Mouse (Mus musculus): Measurements from ENCODE around the gene Zbtb20. TPM values are rescaled to one million over a fixed set of nuclear protein-coding genes. Genes with fewer than 3 reads are reported as not detected.

Gene Zbtb20
- total RNA-seq, 2 experiments from 2014 or later: 167 to 189 TPM

- no peak for DNase-seq (ENCODE audit: low spot score)
- intact Hi-C loops (cut with DNase I): loop anchor here (5.0 kb wide), 1 partner anchor 60 kb away; no protein-coding TSS in a partner anchor
Measured at GRCm38 (mm10) chr16:43407594-43408142, 532.0 kb downstream of the Zbtb20 start.

DNA sequence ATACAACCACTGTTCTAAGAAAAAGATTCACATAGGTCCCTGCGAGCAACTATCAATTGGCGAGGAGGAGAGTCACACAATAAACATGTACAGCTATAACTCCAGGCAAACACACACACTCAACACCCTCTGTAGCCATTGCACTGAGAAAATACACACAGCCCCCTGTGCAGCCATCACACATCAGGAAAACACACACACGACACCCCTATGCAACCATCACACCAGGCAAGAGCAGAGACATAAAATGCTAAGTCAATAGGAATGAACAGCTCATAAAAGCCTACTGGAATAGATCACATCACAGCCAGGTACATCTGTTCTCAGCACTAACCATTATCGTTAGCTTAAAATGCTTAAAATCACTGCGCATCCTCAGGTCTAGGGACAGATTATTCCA lies 532.9 kb downstream of the Zbtb20 start:
- no peak for DNase-seq (ENCODE audit: low spot score)
- intact Hi-C loops (cut with DNase I): loop anchor here (5.0 kb wide), 1 partner anchor 59 kb away; no protein-coding TSS in a partner anchor

DNA sequence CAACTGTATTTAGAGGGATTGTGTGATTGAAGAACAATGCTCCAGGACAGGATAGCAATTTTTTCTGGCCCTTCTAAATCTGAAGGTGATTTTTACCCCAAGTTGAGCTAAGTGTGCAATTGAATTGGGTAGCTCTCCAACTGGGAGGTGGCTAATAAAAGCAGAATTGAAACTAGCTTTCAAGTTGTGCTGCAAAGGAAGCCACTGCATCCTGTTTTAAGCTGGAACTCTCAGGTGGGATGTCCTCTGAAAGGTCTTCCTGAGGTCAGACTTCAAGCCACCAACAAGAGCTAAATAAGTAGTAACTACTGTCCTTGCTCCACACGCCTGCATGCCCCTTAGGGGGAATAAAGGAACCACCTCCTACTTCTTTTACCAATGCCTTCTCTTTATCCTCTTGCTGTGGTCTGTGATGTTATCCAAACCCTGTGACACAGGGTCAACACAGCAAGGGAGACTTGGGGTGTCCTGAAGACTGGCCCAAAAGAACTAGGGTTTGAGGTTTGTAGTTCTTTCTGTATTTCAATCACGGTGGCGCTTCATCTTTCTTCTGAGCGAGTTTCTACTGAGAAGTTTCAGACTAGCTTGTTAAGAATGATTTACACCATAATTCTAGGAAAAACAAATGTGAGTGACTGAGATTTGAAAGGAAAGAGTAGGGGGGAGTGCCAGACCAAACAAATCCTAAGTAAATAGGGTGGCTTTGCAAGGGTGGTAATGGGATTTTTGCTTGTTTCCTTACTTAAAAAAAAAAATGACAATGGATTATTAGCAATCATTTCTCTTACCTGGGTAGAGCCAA lies 533.6 kb downstream of the Zbtb20 start:
- no peak for DNase-seq (ENCODE audit: low spot score)
- intact Hi-C loops (cut with DNase I): loop anchor here (5.0 kb wide), 1 partner anchor 58 kb away; no protein-coding TSS in a partner anchor

DNA sequence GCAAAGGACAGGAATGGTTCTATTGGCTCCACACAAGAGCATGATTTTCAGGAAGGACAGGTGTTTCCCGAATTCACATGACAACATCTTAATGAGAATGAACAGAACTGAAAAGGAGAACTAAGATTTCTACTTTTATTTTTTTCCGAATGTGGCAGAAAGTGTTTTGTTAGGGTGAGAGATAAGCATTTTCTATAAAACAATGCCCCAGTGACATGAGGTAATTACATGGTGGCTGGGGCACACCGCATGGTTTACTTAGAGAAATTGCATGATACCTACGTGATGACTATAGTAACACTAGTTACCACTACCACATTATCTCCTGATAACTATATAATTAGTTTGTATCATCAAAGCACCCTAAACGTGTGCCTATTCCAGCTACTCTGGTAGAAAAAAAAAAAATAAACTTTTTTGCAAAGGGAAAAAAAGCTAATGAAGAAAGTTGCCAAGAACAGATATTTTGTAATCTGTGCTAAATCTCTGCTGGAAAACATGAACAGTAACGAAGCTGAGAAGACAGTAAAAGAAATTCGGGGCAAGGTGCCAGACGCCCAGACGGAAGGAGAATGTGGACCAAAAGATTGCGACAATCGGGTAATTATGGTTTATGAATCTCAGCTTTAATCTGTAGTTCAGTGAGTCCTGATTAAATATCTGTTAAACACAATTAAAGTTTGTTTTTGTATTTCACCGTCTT lies 534.4 kb downstream of the Zbtb20 start:
- intact Hi-C loops (cut with DNase I): loop anchor here (5.0 kb wide), 1 partner anchor 57 kb away; no protein-coding TSS in a partner anchor
- DNase-seq (ENCODE audit: low spot score): no peak

GRCm38 (mm10) chr16:43410613-43410974 lies 534.9 kb downstream of the Zbtb20 start:
- intact Hi-C loops (cut with DNase I): no loop called here
- DNase-seq (ENCODE audit: low spot score): no peak

- DNase-seq (ENCODE audit: low spot score): no peak
- intact Hi-C loops (cut with DNase I): no loop called here
Measured at GRCm38 (mm10) chr16:43415864-43416263, 540.2 kb downstream of the Zbtb20 start.

DNA sequence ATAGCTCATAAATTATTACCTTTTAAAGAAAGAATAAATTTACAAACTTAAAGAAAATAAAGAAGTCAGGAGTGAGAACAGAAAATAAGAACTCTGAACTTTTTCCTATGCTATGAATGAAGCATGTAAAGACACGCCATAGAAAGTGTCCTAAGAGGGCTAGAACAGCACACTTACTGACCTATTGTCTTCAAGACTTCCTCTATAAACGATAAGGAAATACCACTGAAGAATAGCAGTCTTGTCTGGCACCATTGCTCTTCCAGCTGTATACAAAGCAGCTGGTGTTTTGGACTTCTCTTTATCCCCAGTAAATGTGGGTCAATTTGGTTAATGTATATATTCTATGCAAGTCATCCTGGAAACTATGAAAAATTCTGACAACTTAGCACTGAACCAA lies 544.2 kb downstream of the Zbtb20 start:
- DNase-seq (ENCODE audit: low spot score): no peak
- intact Hi-C loops (cut with DNase I): no loop called here

- intact Hi-C loops (cut with DNase I): no loop called here
- no peak for DNase-seq (ENCODE audit: low spot score)
Measured at GRCm38 (mm10) chr16:43428955-43429354, 553.3 kb downstream of the Zbtb20 start.

GRCm38 (mm10) chr16:43430030-43430429 lies 554.3 kb downstream of the Zbtb20 start:
- DNase-seq (ENCODE audit: low spot score): no peak
- intact Hi-C loops (cut with DNase I): loop anchor here (5.0 kb wide), 1 partner anchor 103 kb away; no protein-coding TSS in a partner anchor

DNA sequence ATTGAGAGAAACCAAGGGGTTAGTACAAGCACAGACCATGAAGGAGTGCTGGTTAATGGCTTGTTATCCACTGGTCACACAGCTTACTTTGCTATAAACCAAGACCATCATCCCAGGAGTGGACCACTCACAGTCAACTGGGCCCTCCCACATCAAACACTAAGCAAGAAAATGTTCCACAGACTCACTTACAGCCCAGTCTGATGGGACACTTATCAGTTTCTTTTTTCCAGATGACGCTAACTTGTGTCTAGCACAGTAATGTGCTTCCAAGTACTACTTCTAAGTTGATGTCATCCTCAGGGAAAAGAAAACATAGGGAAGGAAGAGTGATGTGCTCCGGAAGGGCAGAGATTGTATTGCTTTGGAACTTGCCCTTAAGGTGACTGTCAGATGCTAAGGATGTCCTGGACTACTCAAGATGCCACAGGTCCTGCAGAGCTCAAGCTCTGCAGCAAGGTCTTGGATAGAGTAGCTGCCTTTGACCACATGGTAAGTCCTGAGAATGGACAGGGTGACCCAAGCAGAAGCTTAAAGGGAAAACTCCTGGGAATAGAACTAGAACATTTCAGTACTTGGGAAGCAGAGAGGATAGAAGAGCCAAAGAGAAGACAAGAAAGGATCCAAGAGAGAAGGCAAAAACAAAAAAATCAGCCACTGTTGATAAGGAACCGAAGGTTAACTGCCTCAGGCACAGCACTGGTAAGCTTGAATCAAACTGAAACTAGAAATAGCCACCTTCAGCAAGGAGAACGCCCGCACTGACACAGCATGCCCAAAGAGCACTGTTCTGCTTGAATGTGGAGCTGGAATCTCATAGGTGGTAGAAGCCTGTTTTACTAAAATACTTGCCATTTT lies 556.1 kb downstream of the Zbtb20 start:
- no peak for DNase-seq (ENCODE audit: low spot score)
- intact Hi-C loops (cut with DNase I): loop anchor here (5.0 kb wide), 1 partner anchor 104 kb away; no protein-coding TSS in a partner anchor

DNA sequence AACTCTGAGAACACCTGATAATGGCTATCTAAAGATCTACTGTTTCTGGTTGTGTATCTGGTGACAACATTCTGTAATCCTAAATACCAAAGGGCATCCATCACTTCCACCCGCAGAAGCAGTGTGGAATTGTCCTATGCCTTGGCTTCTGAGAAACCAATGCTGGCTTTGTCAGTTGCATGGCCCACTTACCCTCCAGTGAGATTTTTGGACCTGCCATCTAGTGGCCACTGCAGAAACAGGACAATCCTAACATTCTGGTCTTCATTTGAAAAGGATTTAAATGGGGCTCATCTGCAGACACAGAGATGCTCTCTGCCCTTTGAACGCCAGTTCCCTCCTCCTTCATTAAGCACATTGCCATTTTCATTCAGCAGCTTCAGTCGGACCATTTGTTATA lies 559.3 kb downstream of the Zbtb20 start:
- intact Hi-C loops (cut with DNase I): loop anchor here (5.0 kb wide), 1 partner anchor 108 kb away; no protein-coding TSS in a partner anchor
- no peak for DNase-seq (ENCODE audit: low spot score)

DNA sequence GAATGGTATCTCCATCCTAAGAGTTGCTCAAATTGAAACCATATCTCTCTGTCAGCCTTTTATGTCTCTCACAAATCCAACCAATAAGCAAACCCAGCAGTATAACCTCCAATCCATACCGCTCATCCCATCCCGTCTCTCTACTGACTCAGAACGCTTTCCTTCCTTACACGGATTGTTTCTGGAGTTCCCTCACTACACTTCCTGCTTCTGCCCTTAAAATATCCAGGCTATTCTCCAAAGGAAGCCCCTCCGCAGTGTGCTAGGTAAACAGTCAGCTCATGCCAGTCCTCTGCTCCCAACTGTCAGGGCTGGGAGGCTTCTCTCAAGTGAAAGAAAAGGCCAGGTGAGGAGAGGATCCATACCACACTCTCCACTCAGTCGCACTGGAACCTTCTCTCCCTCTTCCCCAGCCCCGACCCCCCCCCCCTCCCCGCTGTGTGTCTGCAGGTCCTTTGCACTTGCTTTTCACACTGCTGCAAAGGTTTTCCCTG lies 563.2 kb downstream of the Zbtb20 start:
- DNase-seq (ENCODE audit: low spot score): no peak
- intact Hi-C loops (cut with DNase I): no loop called here

GRCm38 (mm10) chr16:43441392-43441791 lies 565.7 kb downstream of the Zbtb20 start:
- DNase-seq (ENCODE audit: low spot score): no peak
- intact Hi-C loops (cut with DNase I): no loop called here

GRCm38 (mm10) chr16:43443034-43443433 lies 567.4 kb downstream of the Zbtb20 start:
- no peak for DNase-seq (ENCODE audit: low spot score)
- intact Hi-C loops (cut with DNase I): no loop called here

DNA sequence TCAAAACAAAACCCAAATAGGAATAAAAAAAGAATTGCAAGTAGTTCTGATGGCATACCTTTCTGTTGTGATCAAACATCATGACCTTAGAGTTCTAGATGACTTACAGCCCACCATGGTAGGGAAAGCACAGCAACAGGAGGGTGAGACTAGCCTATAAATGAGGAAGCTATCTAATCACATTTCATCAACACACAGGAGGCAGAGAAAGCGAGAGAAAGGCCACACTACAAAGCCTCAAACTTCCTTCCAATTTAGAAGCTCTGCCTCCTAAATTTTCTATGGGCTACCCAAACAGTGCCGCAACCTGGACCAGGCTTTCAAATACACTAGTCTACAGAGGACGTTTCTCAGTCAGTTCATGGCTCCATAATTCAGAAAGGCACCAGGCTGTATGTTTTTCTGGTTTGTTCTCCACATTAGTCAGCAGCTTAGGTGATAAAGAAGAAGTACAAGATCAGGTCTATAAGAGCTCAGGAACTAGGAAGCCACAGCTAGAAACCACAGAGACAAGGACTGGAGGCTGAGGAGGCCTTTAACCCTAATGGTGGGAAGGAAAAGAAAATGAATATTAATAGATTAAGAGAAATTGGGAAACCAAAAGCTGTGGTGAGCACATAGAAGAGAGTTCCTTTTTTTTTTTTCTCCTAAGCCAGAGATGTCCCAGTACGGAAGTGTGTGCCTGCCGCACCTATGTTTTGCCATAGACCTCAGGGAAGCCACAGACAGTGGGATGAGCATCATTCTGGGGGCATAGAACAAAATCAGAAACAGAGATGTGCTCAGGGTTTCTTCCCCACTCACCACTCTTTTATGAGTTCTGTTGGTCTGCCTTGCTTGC lies 572.7 kb downstream of the Zbtb20 start:
- intact Hi-C loops (cut with DNase I): no loop called here
- no peak for DNase-seq (ENCODE audit: low spot score)

- DNase-seq (ENCODE audit: low spot score): no peak
Measured at GRCm38 (mm10) chr16:43454370-43454934, 578.8 kb downstream of the Zbtb20 start.

DNA sequence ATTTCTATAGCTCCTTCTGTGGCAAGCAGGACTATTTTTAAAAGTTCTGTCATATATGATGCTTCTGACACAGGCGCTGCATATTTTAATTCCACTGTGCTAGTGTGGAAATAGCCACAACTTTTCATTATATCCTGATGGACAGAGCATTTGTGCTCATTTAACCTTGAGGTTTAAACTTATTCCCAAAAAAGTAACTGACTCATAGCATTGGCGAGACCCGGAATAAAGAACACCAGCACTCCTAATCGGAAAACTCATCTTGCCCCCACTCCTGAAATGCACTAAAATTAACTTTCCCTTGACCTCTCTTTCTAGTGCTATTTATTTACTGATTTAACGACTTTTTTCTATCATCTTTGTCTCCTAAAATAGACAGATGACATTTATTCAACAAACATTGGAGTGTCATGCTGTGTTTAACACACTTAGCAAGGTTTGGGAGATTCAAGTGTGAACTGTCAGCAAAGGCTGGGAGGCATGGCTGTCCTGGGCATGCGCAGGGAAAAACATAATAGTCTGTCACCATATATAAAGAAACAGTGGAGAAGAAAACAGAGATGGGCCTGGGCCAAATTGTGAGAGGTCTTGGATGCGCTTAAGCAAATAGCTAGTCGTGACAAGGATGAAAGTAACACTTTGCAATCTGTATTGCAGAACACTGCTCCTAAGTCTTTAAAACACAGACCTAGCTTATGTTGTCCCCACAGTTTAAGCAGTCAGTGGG lies 580.9 kb downstream of the Zbtb20 start:
- no peak for DNase-seq (ENCODE audit: low spot score)
- intact Hi-C loops (cut with DNase I): no loop called here

More at GRCm38 (mm10) chr16:43454370-43454934, 578.8 kb downstream of the Zbtb20 start:
- intact Hi-C loops (cut with DNase I): no loop called here

GRCm38 (mm10) chr16:43457814-43458213 lies 582.1 kb downstream of the Zbtb20 start:
- intact Hi-C loops (cut with DNase I): no loop called here
- no peak for DNase-seq (ENCODE audit: low spot score)
